Mouse (Mus musculus): ENCODE data around the gene Mfsd12.

Gene Mfsd12

DNA sequence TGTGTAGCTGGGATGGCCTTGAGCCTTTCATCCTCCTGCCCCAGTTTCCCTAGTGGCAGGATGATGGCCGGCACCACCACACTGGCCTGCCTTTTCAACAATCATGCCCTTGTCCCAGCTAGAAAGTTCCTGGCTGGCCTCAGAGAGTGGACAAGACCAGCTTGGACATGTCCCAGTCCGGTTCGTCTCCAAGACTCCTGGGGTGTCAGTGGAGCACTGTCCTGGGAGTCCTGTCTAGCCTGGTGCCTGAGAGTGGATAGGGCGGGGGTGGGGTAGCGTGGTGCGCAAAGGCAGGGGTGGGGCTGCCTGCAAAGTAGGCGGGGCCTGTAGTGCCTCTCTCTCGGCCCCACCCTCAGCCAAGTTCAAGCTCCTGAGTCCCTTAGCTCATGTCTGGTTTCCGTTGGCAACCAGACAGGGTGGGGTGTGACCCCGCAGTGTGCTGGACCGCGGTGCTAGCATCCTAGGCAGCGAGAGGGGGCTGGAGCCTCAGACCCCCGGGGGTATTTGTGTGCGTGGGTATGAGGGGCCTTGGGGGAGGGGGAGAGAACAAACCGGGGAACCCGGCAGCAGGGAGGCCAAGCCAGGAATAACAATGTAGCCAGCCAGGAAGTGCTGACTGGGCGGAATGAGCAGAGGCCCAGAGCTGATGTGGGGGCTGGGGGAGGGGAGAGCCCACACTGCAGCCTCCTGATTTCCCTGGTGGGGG is 44.4 kb downstream of the Mfsd12 start:
- DNase-seq (ENCODE audit: low spot score in 2 of 2) = no peak

DNA sequence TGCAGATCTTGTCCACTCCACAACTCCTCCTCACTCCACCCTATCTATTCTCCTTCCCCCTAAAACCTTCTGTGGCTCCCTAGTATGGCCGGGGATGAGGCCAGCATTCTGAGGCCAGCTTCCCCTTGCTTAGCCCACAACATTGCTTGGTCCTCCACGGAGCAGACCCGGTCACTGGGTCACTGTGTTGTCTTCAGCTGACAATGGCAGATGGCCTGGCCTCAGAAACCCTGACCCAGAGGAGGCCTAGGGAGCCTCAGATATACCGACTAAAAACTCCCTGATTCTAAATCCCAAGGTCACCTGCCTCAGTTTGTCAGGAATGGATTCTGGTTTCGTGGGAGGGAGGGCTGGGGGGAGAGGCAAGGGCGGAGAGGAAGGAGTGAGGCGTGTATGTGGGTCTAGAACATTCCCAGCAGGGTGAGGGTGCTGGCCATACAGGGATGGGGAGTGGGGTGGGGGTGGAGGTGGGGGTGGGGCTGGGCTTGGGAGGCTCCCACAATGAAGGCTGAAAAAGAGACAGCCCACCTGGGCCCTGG is 45.0 kb downstream of the Mfsd12 start:
- no peak for DNase-seq (ENCODE audit: low spot score in 2 of 2)

DNA sequence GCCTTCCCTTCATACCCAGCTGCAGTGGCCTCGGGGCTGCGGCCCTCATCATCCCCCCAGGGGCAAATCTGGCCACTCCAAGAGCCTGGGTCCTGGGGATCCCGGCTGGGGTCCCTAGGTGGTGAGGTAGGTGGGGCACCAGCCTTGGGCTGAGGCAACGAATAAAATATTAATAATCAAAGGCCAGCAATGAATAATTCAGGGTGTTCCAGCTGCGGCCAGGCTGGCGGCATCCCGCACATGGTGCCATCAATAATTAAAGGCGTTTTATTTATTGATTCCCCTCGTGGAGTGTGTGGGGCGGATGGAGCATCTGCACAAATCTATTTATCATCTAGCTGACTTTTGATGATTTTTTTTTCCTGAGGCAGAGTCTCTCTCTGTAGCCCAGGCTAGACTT is 46.2 kb downstream of the Mfsd12 start:
- no peak for DNase-seq (ENCODE audit: low spot score in 2 of 2)

DNA sequence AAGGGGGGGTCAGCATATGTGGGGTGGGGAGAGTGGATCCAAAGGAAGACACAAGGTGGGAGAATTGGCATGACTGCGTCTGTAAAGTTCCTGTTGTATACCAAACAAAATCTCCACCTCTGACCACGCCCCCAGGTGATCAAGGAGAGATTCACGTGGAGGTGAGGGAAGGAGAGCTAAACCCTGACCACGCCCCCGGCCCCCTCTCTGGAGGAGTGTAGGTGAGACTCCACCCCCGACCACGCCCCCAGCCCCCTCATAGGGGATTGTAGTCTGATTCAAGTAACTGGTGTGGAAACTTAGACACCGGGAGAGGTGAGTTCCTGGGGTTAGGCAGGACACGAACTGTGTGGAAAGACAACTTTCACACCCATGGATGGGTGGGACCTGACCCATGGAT is 46.8 kb downstream of the Mfsd12 start:
- no peak for DNase-seq (ENCODE audit: low spot score in 2 of 2)

DNA sequence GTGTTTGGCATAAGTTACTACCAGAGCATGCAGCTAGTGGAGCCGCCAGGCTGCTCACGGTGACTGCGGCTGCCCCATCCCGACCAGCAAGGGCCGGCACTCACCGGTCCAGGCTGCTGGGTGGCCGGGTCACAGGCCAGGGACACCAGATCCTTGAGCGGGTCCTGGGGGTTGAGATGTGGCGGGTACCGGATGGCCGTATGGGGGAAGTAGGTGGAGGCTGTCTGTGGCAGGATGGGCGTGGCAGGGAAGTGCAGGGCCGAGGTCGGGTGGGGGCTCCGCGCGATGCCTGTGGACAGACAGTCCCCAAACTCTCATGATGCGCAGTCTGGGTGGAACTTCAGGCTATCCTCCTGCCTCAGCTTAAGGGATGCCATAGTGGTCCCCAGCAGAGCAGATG is 47.4 kb downstream of the Mfsd12 start:
- DNase-seq (ENCODE audit: low spot score in 2 of 2) = no peak

DNA sequence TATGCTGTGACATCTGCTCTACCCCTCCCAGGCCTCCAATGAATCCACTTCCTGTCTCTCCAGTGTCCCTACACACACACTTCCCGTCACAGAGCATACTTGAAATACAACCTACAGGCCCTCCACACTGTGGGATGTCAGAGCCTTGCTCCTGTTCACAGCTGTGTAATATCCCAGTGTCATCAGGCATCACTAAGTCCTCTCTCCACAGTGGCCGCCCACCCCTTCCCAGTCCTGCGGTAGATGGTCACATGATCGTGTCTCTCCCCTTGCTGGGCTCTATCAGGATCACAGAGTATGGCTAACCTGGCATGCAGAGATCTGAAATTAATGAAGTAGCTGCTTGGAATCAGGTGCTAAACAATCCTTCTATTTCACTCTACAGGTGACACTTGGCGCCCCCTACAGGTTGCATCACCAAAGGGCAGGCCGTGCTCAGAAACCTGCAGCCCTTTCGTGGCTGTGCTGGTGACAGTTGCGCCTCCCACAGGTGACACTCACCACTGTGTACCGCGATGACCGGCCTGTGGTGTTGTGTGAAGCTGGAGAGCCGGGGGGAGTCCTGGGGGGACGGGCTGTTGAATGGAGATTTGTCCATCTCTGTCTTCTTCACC is 48.4 kb downstream of the Mfsd12 start:
- DNase-seq (ENCODE audit: low spot score in 2 of 2) = peak in 1 of 2 experiments; percentile 68

DNA sequence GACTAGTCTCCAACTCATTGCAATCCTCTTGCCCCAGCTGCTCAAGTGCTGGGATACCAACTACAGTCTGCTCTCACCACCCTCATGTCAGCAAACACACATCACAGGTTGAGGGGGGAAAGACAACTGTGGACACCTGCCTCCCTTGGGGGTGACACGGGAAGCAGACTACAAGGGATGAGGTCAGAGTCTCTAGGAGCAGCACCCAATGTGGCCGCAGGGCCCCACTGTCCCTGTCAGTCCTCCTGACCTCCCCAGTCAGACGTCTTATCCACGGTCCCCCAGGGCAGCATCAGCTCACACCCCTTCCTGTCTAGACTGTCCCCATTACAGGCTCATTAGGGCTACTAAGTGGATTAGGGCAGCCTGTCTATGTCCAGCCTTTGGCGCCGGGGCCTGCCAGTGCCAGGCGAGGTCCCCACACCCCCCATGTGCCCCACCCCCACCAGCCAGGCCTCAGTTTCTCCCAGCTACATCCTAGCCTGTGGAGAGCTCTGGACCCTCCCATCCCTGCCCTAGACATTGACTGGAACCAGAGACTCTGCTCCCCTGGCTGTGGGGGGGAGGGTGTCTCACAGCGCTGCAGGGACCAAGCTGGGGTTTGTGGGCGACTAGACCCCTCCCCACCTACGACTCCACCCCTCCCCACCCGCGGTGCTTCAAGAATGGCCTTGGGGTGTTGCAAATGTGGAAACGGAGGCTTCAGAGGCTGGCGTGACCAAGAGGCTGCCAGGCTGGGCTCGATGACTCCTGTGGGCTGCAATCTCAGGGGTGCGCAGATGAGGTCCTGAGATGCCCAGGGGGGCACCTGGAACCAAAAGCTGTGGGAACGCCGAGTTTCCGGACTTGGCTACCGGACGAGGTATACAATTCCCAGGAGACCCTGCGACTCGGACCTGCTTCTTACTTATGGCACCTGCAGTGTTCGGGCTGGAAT is 49.5 kb downstream of the Mfsd12 start:
- no peak for DNase-seq (ENCODE audit: low spot score in 2 of 2)

DNA sequence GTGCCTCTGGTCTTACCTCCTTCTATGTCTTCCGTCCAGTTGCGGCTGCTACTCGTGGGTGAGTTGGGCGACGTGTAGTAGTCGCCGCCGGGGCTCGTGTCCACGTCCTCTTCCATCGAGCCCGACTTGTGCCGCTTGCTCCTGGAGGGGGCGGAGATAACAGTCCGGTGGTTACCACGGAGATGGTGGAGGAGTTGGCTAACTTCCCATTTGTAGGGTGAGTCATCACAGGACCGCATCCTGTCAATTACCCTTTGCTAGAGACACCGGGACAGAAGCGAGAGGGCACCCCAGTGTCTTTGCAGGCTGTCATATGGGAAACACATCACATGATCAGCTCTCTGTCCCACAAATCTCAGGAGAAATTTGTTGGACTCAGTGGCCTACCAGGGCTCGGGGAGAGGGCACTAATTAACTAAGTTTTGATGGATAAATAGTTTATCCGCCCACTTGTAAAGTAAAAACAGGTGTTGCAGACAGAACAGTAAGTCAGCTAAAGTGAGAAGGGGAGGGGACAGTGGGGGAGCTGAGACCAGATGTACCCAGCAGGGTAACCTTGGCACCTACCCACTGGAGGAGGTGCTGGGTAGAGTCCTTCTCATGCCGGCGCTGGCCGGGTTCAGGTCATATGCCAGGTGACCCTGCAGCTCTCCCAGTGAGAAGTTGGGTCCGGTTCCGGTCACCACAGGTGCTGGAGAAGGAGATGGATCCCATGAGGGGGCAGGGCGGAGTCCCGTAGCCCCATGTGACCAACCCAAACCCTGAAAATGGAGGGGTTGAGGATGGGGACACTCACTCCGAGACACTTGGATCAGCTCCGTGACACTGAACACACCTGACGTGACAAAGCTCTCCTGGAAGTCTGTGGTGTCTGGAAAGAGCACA is 50.5 kb downstream of the Mfsd12 start:
- DNase-seq (ENCODE audit: low spot score in 2 of 2) = peak; percentile 81 to 86

DNA sequence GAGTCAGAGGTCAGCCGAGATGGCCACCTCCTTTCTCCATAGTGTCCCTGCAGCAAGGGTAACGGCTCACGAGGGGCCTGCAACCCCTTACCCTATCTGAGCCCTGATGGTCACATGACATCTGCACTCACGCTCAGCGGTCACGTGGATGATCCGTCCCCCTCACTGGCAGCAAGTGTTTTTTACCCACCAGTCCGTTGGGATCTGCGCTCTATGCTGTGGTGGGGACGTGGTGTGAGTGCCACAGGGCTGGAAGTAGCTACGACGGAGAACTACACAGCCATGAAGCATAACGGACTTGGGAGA is 51.1 kb downstream of the Mfsd12 start:
- DNase-seq (ENCODE audit: low spot score in 2 of 2) = no peak

DNA sequence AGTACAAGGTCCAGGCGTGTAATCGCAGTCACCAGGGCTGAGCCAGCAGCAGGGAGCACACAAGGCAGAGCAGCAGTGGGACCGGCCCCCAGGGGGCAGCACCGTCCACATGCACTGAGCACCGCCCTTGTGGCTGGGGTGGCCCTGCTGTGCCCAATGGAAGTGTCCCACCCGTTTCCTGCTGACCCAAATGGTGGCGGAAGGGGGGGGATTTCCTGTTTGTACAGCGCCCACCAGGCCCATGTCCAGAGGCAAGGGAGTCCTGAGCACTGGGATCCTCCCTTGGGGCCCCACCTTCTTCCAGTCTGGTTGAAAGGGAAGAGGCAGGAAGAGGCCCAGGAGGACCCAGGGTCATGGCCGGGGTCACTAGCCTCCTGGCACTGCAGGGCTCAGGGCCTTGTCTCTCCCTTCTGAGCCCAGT is 51.6 kb downstream of the Mfsd12 start:
- DNase-seq (ENCODE audit: low spot score in 2 of 2) = peak in 1 of 2 experiments; percentile 58

DNA sequence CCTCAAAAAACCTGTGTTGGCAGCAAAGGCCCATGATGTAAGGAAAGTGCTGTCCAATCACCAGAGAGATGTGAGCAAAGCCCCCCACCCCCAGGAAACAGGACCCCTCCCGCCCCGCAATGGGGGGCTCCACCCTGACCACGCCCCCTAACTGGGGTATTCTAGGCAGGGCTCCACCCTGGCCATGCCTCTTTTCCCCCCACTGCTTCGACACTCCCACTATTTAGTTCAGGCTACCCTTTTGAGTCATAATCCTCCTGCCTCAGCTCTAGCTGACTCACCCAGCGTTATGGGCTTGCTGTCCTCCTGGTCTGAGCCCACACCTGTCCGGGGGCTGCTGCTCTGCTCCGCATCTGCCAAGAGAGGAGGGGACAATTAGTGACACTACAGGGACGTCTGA is 52.0 kb downstream of the Mfsd12 start:
- DNase-seq (ENCODE audit: low spot score in 2 of 2) = no peak

DNA sequence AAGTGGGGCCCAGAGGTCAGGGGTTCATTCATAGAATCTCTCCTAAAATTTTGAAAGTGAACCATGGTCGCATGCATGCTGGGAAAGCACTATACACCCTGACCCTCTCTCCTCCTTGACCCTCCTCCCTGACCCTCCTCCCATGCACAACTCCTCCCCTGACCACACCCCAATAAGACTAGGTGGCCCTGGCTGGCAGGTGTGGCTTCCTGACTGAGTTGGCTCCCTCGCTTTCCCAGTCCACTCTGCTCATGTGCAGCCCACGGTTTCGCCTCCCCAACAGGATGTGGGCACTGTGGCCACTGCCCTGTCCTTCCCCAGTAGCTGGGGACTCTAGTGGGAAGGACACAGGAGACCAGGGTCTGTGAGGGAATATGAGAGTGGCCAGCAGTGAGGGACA is 53.1 kb downstream of the Mfsd12 start:
- DNase-seq (ENCODE audit: low spot score in 2 of 2) = no peak

DNA sequence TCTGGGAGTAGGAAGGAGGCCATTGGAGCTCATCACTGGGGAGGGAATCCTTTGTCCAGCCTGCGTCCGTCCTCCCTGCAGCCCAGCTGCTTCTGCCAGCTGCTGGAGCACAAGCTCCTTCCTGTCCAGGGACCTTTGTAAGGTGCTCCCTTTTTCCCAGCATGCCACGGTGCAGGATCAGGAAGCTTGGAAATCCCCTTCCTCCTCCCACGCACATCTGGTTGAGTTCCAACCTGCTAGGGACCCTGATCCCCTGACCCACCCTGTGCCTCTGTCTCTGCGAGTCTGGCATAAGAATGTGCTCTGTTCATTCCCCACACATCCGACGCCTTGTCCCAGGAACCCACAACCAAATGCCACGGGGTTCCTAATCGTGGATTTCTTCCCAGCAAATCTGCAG is 53.7 kb downstream of the Mfsd12 start:
- no peak for DNase-seq (ENCODE audit: low spot score in 2 of 2)

DNA sequence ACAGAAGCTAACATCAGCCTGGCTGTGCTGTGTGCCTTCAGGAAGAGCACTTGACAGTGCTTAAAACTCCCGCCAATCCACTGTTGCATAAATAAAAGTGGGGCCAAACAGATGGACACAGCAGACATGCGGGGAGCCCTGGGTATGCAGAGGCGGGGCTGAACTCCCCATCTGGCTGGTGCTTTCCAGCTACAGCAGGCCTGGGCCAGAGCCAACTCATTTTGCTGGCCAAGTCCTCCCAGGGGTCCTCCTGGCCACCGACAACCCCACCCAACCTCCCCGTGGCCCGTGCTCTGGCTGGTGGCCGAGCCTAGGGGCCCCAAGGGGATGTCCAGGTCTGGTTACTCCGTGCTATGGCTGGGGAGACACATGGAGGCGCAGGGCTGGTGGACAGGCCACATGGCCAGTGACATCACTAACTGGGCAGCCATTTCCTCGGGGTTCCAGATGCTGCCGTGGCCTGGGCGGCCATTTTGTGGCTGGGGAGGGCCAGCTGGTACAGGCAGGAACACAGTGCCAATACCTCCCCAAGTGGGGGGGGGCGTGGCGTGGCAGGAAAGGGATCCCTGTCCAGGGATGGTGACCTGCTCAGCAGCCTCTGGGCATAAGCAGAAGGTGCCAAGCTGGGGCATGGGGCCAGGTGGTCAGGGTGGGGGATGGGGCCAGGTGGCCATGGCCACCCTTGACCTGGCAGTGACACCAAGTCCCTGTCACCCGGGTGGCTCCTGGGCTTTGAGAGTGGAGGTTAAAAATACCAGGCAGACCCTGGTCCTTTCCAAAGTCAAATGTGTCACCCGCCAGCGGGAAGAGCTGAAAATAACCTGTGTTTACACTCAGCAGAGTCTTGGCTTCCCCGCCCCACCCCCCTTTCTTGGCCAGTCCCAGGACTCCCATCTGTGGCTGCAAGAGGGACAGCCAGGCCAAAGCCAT is 54.4 kb downstream of the Mfsd12 start:
- peak; percentile 46 to 68 for DNase-seq (ENCODE audit: low spot score in 2 of 2)

DNA sequence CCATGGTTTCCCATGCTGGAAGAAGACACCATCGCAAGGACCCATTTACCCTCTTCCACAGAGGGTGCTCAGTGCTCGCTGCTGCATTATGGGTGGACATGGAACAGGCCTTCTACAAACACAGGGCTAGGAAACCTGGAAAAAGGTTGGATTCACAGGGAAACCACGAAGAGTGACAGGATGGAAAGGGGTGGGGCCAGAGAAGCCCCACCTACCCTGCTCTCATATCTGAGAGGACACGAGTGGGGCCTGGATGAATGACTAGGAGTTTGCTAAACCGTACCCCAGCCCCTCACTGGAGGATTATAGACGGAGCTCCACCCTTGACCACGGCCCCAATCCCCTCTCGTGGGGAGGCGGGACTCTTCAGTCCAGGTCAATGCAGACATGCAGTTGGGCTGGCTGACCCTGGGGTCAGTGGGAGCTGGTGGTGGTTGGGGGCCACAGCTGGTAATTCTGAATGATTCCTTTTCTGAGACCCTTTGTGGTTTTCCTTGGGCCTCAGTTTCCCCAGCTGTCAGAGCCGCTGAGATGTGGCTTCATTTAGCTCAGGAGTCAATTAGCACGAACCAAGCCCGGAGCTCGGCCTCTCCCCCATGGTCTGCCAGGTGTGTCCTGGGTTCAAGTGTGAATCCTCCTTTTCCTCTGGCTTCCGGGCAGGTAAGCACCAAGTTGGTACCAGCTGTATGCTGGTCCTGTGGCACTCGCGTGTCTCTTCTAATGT is 55.5 kb downstream of the Mfsd12 start:
- no peak for DNase-seq (ENCODE audit: low spot score in 2 of 2)

DNA sequence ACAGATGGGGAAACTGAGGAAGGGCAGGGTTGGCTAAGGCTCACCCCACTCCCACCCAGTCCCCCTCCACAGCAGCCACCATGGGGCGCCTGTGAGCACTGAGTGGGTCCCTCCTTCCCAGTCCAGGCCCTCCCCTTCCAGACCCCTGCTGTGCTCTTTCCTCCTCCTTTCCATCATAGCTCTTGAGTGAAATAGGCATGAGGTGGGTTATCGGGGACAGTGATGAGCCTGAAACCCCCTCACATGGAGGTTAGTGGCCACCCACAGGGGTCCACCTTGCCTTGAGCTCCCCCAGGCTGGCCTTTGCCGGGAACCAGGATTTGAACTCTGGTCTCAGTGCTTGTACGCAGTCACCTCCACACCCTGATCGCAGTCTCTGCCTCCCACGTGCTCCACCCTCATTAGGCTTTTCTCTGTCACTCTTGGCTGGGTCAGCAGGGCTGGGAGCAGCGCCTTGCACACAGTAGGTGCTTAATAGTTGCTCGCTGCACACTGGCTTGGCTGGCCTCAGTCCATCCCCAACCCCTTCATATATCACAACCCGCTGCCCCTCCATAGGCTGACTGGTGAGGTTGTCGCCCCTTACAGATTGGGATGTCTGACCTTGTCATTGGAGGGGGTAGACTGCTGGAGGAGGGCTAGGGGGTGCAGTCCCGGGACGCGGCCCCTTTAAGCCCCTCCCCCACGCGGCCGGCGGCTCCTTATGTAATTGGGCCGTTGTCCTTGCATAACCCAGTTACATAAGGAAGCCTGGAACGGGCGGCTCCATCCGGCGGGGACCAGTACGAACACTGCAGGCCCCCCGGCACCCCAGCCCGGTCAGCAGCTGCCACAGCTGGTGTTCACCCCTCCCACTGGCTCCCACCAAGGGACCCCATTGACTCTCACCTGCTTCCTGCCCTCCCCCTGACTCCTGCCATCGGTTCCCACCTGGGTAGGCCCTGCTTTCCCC is 56.3 kb downstream of the Mfsd12 start:
- peak; percentile 77 to 79 for DNase-seq (ENCODE audit: low spot score in 2 of 2)

DNA sequence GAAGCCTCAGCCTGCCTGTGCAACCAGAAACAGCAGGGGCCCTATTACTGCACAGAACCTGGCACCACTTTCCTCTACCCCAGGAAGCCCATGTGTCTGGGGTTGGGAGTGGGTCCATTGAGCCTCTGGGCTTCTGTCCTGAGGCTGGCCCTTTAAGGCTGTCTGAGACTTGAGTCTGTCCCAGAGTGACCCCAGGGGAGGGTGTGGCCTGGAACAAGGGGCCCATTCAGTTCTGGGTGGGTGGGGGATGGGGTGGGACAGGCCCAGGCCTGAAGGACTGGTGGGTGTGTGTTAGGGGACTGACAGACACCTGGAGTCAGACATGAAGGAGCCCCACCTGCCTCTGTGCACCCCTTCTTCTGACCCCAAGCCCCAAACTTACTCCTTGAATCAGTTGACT is 57.4 kb downstream of the Mfsd12 start:
- DNase-seq (ENCODE audit: low spot score in 2 of 2) = no peak

DNA sequence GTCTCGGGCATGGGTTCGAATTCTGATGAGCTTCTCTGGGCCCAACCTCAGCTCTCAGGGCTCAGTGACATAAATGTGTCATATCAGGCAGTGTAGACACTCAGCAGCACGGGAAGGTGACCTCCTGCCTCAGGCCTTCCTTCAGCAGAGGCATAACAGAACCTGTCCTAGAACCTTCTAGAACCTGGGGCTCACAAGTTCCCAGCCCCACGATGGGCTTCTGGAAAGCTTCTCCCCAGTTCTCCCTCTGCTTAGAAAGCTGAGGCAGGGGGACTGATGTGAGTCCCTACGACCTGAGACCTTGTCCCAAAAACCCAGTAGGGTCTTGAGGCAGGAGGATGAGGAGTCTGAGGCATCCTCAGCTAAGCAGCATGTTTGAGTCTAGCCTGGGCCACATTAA is 57.9 kb downstream of the Mfsd12 start:
- no peak for DNase-seq (ENCODE audit: low spot score in 2 of 2)

Measured in right cerebral cortex, adult 2 months (tissue).